Mouse (Mus musculus): ENCODE data around the gene Kansl1.

GRCm38 (mm10) chr11:104436394-104436954 lies 32.2 kb downstream of the Kansl1 start:
- TF ChIP-seq GATA1 (IDR thresholded peaks at IDR 0.05; ENCODE audit: borderline replicate concordance, low read length), result no peak
- TF ChIP-seq FLI1 (IDR thresholded peaks at IDR 0.05; ENCODE audit: low read length), result no peak
